Mouse (Mus musculus) embryonic facial prominence, embryonic 13.5 days (tissue): ENCODE results near the gene Prodh2. TPM values are rescaled to one million over a fixed set of nuclear protein-coding genes. Genes with fewer than 3 reads are reported as not detected.
"Not testable (repeated sequence)": the region's sequence is repeated elsewhere in the genome, so short reads cannot be mapped to it uniquely, and the experiment has no call there.

Source experiments
- ATAC-seq: fragments of 200-750 bp; cut with Nextera tagmentation; 2 replicates; pipeline ENCODE4 v1.8.0; 2017; ENCODE audit warnings: low read depth; ENCODE audit not compliant: insufficient number of reproducible peaks, insufficient read depth, low FRiP score, low TSS enrichment
- H3K27ac ChIP-seq: fragments of 300-500 bp; sonication (generic); 2 replicates; pipeline ENCODE4 v1.5.1; 2015; ENCODE audit warnings: moderate library complexity, mild to moderate bottlenecking, inconsistent platforms
- H3K27me3 ChIP-seq: fragments of 300-500 bp; sonication (generic); 2 replicates; pipeline ENCODE4 v1.6.1; 2015; ENCODE audit warnings: mild to moderate bottlenecking, inconsistent platforms
- H3K36me3 ChIP-seq: fragments of 300-500 bp; sonication (generic); 2 replicates; pipeline ENCODE4 v1.6.1; 2015; ENCODE audit warnings: mild to moderate bottlenecking, inconsistent platforms
- H3K4me1 ChIP-seq: fragments of 300-500 bp; sonication (generic); 2 replicates; pipeline ENCODE4 v1.6.1; 2015; ENCODE audit warnings: inconsistent platforms
- H3K4me2 ChIP-seq: fragments of 300-500 bp; sonication (generic); 2 replicates; pipeline ENCODE4 v1.6.1; 2015; ENCODE audit warnings: moderate library complexity, mild to moderate bottlenecking, inconsistent platforms
- H3K4me3 ChIP-seq: fragments of 300-500 bp; sonication (generic); 2 replicates; pipeline ENCODE4 v1.5.1; 2015; ENCODE audit warnings: mild to moderate bottlenecking, inconsistent platforms
- H3K9ac ChIP-seq: fragments of 300-500 bp; sonication (generic); 2 replicates; pipeline ENCODE4 v1.6.1; 2015; ENCODE audit warnings: mild to moderate bottlenecking, inconsistent platforms
- H3K9me3 ChIP-seq: fragments of 300-500 bp; sonication (generic); 2 replicates; pipeline ENCODE4 v1.6.1; 2016; ENCODE audit warnings: inconsistent platforms
- WGBS: fragments of 180-500 bp; shearing (Covaris S2); methylation state at CpG from one replicate; pipeline ENCODE4 v1.1.7; 2015; ENCODE audit warnings: mixed read lengths; 5-methylcytosine and 5-hydroxymethylcytosine counted together
- polyA plus RNA-seq: library from polyadenylated mRNA; unstranded; fragments of >200 nt; fragmentation: Nextera tagmentation; extraction: Ambion mirVana; gene quantifications from 2 replicates; pipeline ENCODE4 v1.2.1, GENCODE M21; 2015

Gene Prodh2
- polyA plus RNA-seq, 1 experiment from 2014 or later: not detected

GRCm38 (mm10) chr7:30457629-30458330 lies 35.6 kb upstream of the Prodh2 start, which contains the start of the genes Kirrel2 and Nphs1:
Gene Kirrel2, minus strand, starts transcription at chr7:30457690.
Gene Nphs1, plus strand, starts transcription at chr7:30458315.
- 2% methylated on average over 16 of the region's 16 CpGs for WGBS
- peaks cover 100% of the 10 kb centered on the region for H3K27me3 ChIP-seq
- peak within 1 kb of the TSS; percentile 37; the same call in 1 of the 2 replicates for H3K9ac ChIP-seq
- H3K4me2 ChIP-seq: peak within 1 kb of the TSS; percentile 45
- H3K4me3 ChIP-seq: peak within 1 kb of the TSS; percentile 23
- H3K4me1 ChIP-seq: peaks cover 23% of the 10 kb centered on the region
- ATAC-seq: no peak
- H3K36me3 ChIP-seq: no peaks in the 10 kb centered on the region
- no peaks in the 10 kb centered on the region for H3K9me3 ChIP-seq
- H3K27ac ChIP-seq: no peak within 1 kb of the TSS

- no peak overlapping the region for H3K4me2 ChIP-seq
- ATAC-seq: no peak
- H3K4me3 ChIP-seq: no peak overlapping the region
- no peaks in the 10 kb centered on the region for H3K36me3 ChIP-seq
- H3K4me1 ChIP-seq: peaks cover 19% of the 10 kb centered on the region
- peaks cover 100% of the 10 kb centered on the region for H3K27me3 ChIP-seq
- WGBS: 33% methylated on average over 6 of the region's 6 CpGs
- no peaks in the 10 kb centered on the region for H3K9me3 ChIP-seq
- no peak overlapping the region for H3K9ac ChIP-seq
- no peak overlapping the region for H3K27ac ChIP-seq
Observed at GRCm38 (mm10) chr7:30459484-30459883, 33.9 kb upstream of the Prodh2 start.

GRCm38 (mm10) chr7:30463568-30463967 lies 29.9 kb upstream of the Prodh2 start:
- H3K4me2 ChIP-seq: no peak overlapping the region
- no peaks in the 10 kb centered on the region for H3K9me3 ChIP-seq
- H3K27ac ChIP-seq: no peak overlapping the region
- H3K9ac ChIP-seq: no peak overlapping the region
- no peaks in the 10 kb centered on the region for H3K36me3 ChIP-seq
- WGBS: 25% methylated on average over 6 of the region's 7 CpGs
- H3K4me1 ChIP-seq: peaks cover 6% of the 10 kb centered on the region; the same call in 1 of the 2 replicates
- no peak for ATAC-seq
- H3K4me3 ChIP-seq: no peak overlapping the region
- H3K27me3 ChIP-seq: peaks cover 100% of the 10 kb centered on the region

DNA sequence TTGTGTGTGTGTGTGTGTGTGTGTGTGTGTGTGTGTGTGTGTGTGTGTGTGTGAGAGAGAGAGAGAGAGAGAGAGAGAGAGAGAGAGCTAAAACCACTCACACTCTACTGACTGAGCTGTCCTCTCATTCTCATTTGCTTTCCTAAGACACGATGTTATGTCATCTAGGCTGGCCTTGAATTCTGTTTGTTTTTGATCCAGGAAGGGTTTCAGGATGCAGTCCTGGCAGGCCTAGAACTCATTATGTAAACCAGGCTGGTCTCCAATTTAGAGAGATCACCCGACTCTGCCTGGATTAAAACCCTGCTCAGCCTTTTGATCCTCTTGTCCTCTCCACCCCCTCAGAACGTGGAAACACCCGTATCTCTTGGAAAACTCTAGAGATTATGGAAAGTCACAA lies 29.4 kb upstream of the Prodh2 start:
- peaks cover 97% of the 10 kb centered on the region for H3K27me3 ChIP-seq
- no peaks in the 10 kb centered on the region for H3K36me3 ChIP-seq
- H3K4me2 ChIP-seq: no peak overlapping the region
- peaks cover 6% of the 10 kb centered on the region; the same call in 1 of the 2 replicates for H3K4me1 ChIP-seq
- H3K27ac ChIP-seq: no peak overlapping the region
- H3K4me3 ChIP-seq: no peak overlapping the region
- WGBS: 14% methylated on average over 4 of the region's 4 CpGs
- H3K9me3 ChIP-seq: no peaks in the 10 kb centered on the region
- H3K9ac ChIP-seq: no peak overlapping the region
- no peak for ATAC-seq

GRCm38 (mm10) chr7:30464816-30465300 lies 28.6 kb upstream of the Prodh2 start:
- peaks cover 6% of the 10 kb centered on the region; the same call in 1 of the 2 replicates for H3K4me1 ChIP-seq
- WGBS: 11% methylated on average over 6 of the region's 6 CpGs

DNA sequence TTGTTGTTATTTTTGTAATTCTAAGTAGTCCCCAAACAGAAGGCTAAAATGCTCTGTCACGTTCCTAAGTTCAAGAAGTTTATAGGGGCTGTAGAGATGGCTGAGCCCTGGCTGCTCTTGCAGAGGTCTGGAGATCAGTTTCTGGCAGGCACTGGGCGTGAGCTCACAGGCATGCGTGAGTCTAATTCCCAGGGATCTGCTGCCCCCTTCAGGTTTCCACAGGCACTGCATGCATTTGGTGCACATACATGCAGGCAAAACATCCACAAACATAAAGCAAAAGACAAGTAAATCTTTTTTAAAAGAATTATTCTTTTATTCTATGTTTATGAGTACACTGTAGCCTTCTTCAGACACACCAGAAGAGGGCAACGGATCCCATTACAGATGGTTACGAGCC lies 21.0 kb upstream of the Prodh2 start:
- 44% methylated on average over 5 of the region's 5 CpGs for WGBS

More at GRCm38 (mm10) chr7:30464816-30465300, 28.6 kb upstream of the Prodh2 start:
- no peak for ATAC-seq
- Histone ChIP-seq H3K9me3 (no peaks in the 10 kb centered on the region), H3K9ac (no peak overlapping the region), H3K4me2 (no peak overlapping the region), H3K4me3 (no peak overlapping the region), H3K27me3 (peaks cover 90% of the 10 kb centered on the region), H3K27ac (no peak overlapping the region), H3K36me3 (no peaks in the 10 kb centered on the region)

GRCm38 (mm10) chr7:30474999-30475398 lies 18.4 kb upstream of the Prodh2 start:
- 77% methylated on average over 4 of the region's 4 CpGs for WGBS
- Histone ChIP-seq H3K36me3 (no peaks in the 10 kb centered on the region), H3K4me1 (peaks cover 5% of the 10 kb centered on the region; the same call in 1 of the 2 replicates), H3K9ac (no peak overlapping the region), H3K9me3 (no peaks in the 10 kb centered on the region), H3K4me3 (no peak overlapping the region), H3K27ac (no peak overlapping the region), H3K27me3 (peaks cover 14% of the 10 kb centered on the region), H3K4me2 (no peak overlapping the region)
- no peak for ATAC-seq

More for the DNA sequence above, 21.0 kb upstream of the Prodh2 start:
- Histone ChIP-seq H3K4me2 (no peak overlapping the region), H3K4me1 (peaks cover 1% of the 10 kb centered on the region; the same call in 1 of the 2 replicates), H3K27me3 (peaks cover 15% of the 10 kb centered on the region), H3K4me3 (no peak overlapping the region), H3K9me3 (no peaks in the 10 kb centered on the region), H3K27ac (no peak overlapping the region), H3K36me3 (no peaks in the 10 kb centered on the region), H3K9ac (no peak overlapping the region)
- ATAC-seq: no peak

DNA sequence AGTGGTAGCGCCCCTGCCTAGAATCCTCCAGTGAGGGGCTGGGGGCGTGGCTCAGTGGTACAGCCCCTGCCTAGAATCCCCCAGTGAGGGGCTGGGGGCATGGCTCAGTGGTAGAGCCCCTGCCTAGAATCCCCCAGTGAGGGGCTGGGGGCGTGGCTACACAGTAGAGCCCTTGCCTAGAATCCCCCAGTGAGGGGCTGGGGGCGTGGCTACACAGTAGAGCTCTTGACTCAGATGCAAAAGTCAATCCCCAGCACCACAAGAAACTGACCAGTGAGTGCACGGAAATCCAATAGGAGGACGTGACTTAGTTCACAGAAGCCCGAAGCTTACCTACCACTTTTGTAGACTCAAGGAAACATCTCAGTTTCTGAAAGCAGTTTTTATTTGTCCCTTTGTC lies 17.3 kb upstream of the Prodh2 start:
- not testable (repeated sequence) for H3K4me1 ChIP-seq, ATAC-seq, H3K4me2 ChIP-seq, H3K27ac ChIP-seq, H3K36me3 ChIP-seq, H3K4me3 ChIP-seq, H3K9ac ChIP-seq, H3K9me3 ChIP-seq
- H3K27me3 ChIP-seq: peaks cover 16% of the 10 kb centered on the region
- WGBS: 82% methylated on average over 7 of the region's 7 CpGs

DNA sequence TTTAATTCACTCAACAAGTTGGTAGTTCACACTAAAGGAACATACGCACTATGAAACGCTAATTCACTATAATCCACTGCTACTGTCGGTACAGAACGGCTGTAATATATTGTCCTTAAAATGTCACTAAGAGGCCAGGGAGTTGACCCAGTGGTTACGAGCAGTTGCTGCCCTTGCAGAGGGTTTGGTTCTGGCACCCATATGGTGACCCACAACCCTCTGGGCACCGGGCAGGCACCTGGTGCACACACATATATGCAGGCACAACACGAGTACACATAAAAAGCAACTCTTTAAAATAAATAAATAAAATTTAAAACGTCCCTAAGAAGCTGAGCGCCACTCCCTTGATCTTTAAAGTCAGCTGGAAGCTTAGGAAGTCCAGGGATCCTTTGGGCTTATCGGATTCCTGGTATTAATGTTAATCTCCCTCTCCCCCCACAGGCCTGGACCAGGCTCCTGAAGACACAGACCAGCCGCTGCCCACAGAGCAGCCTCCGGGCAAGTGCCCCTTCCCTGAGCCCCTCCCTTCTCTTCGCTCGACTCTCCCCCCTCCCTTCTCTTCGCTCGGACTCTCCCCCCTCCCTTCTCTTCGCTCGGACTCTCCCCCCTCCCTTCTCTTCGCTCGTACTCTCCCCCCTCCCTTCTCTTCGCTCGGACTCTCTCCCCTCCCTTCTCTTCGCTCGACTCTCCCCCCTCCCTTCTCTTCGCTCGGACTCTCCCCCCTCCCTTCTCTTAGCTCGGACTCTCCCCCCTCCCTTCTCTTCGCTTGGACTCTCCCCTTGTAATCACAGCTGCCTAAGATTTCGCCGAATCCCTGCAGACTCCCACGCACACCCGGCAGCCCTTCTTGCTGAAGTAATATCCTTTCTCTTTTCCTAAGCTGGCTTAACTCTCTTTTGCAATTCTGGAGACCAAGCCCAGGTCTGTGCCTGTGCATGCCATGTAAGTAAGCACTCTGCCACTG lies 15.7 kb upstream of the Prodh2 start:
- Histone ChIP-seq H3K4me2 (peak overlapping the region; percentile 55), H3K9me3 (no peaks in the 10 kb centered on the region), H3K4me1 (peaks cover 5% of the 10 kb centered on the region; the same call in 1 of the 2 replicates), H3K4me3 (peak overlapping the region; percentile 24), H3K9ac (0 out of 2 replicates have a peak overlapping the region, but pooled peaks have one; percentile 44), H3K27ac (no peak overlapping the region), H3K36me3 (no peaks in the 10 kb centered on the region), H3K27me3 (peaks cover 17% of the 10 kb centered on the region)
- WGBS: 7% methylated on average over 32 of the region's 32 CpGs
- ATAC-seq: no peak

DNA sequence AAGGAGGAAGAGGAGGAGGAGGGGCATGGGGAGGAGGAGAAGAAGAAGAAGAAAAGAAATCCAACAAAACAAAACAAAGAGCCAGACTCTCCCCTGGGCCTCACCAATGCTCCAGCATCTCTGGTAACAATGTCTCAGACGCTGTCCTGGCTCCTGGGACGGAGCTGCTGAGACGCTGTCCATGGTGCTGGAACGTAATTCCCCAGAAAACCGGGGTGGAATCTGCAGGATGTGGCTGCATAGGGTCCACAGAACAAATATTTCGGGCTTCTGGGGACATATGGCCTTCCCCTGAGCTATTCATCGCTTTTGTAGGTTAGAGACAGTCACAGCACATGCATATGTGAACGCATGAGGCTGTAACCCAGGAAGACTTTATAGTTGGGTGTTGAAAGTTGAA lies 9.2 kb upstream of the Prodh2 start:
- Histone ChIP-seq H3K9ac (no peak overlapping the region), H3K4me3 (no peak overlapping the region), H3K36me3 (no peaks in the 10 kb centered on the region), H3K4me1 (no peaks in the 10 kb centered on the region), H3K27me3 (0 out of 2 replicates have a peak, but pooled peaks cover 10% of the 10 kb centered on the region), H3K4me2 (no peak overlapping the region), H3K27ac (no peak overlapping the region), H3K9me3 (no peaks in the 10 kb centered on the region)
- ATAC-seq: no peak
- WGBS: 11% methylated on average over 8 of the region's 8 CpGs

GRCm38 (mm10) chr7:30490251-30490956 lies 3.0 kb upstream of the Prodh2 start:
- no peak overlapping the region for H3K4me2 ChIP-seq
- 0 out of 2 replicates have a peak, but pooled peaks cover 3% of the 10 kb centered on the region for H3K4me1 ChIP-seq
- H3K9me3 ChIP-seq: no peaks in the 10 kb centered on the region
- H3K27ac ChIP-seq: no peak overlapping the region
- H3K36me3 ChIP-seq: no peaks in the 10 kb centered on the region
- no peak overlapping the region for H3K9ac ChIP-seq
- no peak for ATAC-seq
- no peak overlapping the region for H3K4me3 ChIP-seq
- H3K27me3 ChIP-seq: peaks cover 14% of the 10 kb centered on the region
- WGBS: 28% methylated on average over 16 of the region's 16 CpGs
